Mouse (Mus musculus) urinary bladder, postnatal 10 days (tissue): ENCODE data around the gene Slc10a7.
"Not testable (repeated sequence)": the region's sequence is repeated elsewhere in the genome, so short reads cannot be mapped to it uniquely, and the experiment has no call there.

Experiments used
- DNase-seq: peaks from one replicate; pipeline ENCODE4 v3.0.0; 2022; ENCODE audit warnings: low spot score

The Slc10a7 gene

GRCm38 (mm10) chr8:78509273-78510031 lies at the start of gene Slc10a7:
Gene Slc10a7 (plus strand): TSS chr8:78509346.
- peak; percentile 34 for DNase-seq

DNA sequence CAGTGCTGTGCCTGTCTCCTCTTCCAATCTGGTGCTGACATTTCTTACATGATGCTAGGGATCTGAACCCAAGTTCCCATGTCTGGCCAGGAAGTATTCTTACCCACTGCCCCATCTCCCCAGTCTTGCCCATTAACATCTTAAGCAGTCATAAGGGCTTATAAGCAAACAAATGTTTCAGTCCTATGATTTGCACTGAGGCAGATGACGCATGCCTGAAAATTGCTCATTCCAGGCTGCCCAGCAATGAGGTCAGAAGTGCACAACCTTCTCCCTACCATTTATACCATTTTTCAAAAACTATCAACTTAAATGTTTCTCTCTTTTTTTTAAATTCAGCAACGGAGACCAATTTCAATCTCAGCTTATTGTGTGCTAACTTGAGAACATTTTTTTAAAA lies 45.2 kb upstream of the Slc10a7 start:
- no peak for DNase-seq

GRCm38 (mm10) chr8:78467889-78468288 lies 41.3 kb upstream of the Slc10a7 start:
- DNase-seq, result no peak

DNA sequence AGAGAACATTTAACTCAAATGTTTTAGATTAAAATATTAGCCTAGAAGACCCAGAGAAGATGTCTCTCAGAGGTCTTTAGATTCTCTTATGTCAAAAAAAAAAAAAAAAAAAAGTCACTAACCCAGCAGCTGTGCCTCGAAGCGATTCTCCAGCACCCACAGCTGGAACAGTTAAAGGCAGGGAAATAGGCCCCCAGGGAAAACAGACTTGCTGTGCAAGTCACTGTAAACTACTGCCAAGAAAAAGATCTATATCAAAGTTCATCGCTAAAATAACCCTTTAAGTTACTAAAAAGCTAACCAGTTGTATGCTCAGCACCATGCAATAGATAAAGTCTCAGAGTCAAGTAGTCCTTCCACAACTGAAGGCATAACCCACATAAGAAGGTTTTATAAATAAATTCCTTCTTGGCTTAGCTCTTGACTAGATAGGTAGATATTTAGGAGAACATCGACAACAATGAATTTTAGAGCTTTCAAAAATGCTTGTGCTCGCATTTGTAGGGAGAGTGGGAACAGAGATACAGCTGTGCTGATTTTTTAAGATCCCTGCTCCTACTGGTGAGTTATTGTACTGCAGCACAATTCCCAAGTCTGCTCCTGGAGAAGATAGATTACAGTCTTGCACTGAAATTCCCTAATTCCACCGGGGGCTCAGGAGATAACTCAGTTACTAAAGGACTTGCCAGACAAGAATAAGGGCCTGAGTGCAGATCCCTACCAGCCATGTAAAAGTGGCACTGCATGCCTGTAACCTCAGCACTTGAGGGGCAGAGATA lies 31.9 kb upstream of the Slc10a7 start:
- DNase-seq, result no peak

DNA sequence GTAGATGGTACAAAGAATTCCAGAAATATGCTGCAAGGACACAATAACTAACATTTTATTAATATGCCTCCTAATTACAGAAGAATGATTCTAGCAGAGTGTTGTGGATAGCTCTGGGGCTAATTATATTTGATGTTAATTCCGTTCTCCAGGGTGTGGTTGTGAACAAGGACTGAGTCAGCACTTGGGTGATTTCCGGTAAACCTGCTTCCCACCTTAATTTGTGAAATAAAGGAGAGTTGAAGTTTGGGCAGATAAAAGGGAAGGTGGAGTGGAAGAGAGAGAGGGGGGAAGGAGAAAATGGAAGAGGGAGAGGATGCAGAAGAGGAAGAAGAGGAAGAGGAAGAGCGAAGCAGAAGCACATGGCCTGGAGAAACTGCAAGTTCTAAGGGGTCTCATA lies 19.4 kb upstream of the Slc10a7 start:
- no peak for DNase-seq

- DNase-seq, result no peak
Observed at GRCm38 (mm10) chr8:78493031-78493430, 16.1 kb upstream of the Slc10a7 start.

DNA sequence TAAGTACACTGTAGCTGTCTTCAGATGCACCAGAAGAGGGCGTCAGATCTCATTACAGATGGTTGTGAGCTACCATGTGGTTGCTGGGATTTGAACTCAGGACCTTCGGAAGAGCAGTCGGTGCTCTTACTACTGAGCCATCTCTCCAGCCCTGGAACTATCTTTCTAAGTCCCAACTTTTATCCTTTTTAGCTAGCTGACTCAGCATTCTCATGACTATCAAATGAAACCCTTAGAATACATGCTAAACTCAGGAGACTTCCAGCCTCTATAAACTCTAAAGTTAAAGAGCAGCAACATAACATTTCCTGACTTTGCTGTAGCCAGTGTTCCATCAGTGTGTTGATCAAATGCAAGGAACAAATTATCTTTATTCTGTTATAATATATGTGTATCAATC lies 12.9 kb upstream of the Slc10a7 start:
- not testable (repeated sequence) for DNase-seq

GRCm38 (mm10) chr8:78502706-78503105 lies 6.4 kb upstream of the Slc10a7 start:
- DNase-seq, result no peak

- no peak for DNase-seq
Observed at GRCm38 (mm10) chr8:78507979-78508718, 997 bp upstream of the Slc10a7 start.

DNA sequence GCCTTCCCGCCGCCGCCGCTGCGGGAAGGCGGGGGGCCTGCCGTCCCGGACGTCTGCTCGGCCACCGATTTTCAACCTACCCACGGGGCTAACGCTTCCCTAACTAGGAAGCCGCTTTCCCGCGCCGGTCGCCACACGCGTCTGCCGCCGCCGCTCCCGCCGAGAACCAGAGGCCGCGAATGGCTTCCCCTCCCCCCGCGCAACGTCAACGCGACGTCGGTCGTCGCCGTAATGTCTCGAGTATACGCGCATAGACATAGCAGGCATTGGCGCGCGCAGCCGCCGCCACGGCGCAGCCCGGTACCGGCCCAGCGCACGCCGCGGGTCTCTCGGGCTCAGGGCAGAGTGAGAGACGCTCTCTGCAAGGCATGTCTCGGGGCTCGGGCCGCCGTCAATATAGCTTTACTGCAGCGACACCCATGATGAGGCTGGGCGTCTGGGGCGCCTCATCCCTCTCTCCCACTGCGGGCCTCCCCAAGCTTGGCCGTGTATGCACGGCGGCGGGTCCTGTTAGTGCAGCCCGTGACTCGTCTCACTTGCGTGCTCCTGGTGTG lies 350 bp upstream of the Slc10a7 start, which contains the start of gene Rbmxl1:
TSS of gene Rbmxl1 (minus strand) at position 180 of the 554 bp plus-strand sequence.
- peak; percentile 85 for DNase-seq

DNA sequence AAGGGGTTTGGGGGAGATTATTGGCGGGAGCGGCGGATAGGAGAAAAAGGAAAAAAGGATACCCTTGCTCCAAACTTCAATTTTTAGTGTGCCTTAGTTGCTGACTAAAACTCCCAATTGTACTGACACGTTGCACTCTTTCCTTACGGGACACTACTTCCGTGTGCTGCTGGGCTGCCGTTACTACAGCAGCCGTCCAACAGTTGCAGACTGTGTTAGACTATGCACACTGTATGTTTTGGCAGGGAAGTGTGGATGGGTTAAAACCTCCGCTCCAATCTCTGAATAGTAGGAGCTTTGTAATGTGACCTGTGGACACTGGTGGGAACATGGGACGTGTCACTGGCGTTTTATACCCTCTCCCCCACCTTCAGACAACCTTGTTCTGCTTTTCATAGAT lies 948 bp downstream of the Slc10a7 start:
- DNase-seq, result no peak

DNA sequence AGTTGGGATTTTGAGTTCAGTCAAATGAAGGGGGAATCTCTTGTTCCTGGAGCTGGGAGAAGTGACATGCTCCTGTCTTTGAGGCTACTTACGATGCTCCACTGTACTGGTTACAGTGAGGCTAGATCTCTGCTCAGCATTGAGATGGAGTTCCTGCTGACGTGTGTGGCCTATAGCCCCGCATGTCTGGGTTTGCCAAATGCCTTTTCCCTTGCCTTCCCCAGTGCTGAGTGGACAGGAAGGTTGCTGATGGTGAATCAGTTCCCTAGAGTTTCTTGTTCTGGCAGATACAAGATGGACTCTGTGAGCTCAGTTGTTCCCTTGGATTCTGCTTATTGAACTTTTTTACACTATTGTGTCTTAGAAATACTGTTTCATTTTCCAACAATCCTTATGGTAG lies 1.8 kb downstream of the Slc10a7 start:
- DNase-seq, result no peak

DNA sequence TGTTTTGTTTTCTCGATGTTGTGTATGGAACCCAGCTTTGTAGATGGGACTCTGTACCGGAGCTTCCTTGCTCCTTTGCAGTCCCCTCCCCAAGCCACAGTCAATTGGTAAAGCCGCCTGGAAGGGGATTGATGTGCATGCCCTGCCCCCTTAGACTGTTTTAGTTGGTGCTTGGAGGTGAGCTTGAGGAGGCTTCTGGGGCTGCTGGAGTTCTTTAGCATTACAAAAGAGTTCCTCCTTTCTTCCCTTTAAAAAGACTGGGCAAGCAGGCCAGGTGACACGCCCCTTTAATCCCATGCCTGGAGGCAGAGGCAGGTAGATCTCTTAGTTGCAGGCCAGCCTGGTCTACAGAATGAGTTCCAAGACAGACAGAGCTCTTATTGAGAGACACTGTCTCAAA lies 4.0 kb downstream of the Slc10a7 start:
- DNase-seq, result no peak

- no peak for DNase-seq
Observed at GRCm38 (mm10) chr8:78514706-78515105, 5.6 kb downstream of the Slc10a7 start.

DNA sequence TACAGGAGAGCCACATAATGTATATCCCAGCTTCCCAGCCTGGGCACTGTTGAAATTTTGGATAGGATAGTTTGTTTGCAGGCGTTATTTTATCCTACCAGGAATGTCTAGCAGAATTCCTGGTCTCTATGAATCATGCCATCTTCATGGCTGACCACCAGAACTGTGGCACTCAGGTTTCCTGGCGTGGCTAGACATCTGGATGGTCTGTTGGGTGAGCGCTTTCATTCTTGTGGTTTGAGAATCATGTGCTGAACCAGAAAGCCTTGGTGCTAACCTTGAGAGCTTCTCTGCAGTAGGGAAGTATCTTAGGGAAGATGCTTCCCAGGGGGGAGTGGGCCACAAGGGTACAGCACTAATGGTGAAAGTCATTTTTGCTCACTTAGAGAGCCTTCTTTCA lies 6.0 kb downstream of the Slc10a7 start:
- DNase-seq, result no peak

DNA sequence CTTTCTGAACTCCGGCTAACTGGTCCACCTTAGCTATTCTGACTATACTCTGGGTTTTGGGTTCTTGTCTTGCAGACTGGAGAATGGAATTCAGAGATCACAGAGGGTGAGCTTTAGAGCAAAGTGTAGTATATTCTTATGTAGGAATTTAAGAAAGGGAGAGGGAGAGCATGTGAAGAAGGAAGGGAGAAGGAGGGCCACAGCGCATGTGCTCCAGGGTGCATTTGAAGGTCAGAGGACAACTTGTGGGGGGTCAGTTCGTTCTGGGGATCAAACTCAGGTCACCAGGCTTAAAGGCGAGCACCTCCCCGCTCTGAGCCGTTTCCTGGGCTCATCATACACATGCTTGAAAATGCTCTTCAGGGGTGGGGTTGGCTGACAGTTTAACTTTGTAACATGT lies 24.8 kb downstream of the Slc10a7 start:
- DNase-seq, result no peak

DNA sequence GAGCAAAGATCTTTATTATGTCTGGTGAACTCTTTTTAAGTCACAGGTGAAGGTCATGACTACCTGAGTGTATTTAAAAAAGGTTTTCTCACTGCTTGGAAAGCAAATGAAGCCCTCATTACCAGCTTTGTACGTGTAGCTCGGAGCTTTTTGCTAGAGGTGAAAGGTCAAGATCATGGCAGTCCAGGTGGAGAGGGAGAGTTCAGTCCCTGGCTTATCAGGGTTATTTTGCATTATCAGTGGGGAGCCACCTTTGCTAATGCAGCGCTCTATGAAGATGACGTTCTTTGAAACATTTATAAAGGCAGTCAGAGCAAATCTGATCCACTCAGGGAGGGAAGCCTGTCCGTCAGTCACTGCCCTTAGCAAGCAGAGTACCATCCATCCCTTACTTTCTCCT lies 27.6 kb downstream of the Slc10a7 start:
- no peak for DNase-seq

DNA sequence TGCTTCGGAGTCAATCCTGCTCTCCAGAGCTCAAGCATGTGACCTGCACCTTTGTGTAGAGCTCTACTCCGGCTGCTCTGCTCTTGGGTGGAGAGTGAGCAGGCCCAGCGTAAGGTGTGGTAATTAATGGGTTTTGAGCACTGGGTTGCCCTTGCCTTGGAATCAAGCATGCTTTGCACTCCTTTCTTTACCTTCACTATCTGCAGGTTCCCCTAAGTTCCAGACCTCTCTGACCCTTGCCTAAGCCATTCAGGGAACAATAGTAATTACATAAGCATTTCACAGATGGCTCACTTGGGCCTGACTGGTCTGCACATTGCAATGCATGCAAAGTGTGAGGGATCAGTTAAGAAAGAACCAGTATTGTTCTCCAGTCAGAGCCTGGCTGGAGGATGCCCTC lies 28.6 kb downstream of the Slc10a7 start:
- DNase-seq, result no peak

GRCm38 (mm10) chr8:78542670-78543069 lies 33.5 kb downstream of the Slc10a7 start:
- DNase-seq, result not testable (repeated sequence)

DNA sequence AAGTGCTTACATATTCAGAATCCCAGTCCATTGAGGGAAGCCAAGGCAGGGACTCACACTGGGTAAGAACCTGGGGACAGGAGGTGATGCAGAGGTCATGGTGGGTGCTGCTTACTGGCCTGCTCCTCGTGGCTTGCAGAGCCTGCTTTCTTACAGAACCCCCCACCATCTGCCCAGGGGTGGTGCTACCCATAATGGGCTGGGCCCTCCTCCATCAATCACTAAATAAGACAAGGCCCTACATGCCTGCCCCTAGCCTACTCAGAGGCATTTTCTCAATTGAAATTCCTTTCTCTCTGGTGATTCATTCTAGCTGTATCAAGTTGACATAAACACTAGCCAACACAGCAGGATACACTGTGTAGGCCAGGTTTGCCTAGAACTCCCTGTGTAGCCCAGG lies 34.5 kb downstream of the Slc10a7 start:
- no peak for DNase-seq

- no peak for DNase-seq
Observed at GRCm38 (mm10) chr8:78544545-78544944, 35.4 kb downstream of the Slc10a7 start.

DNA sequence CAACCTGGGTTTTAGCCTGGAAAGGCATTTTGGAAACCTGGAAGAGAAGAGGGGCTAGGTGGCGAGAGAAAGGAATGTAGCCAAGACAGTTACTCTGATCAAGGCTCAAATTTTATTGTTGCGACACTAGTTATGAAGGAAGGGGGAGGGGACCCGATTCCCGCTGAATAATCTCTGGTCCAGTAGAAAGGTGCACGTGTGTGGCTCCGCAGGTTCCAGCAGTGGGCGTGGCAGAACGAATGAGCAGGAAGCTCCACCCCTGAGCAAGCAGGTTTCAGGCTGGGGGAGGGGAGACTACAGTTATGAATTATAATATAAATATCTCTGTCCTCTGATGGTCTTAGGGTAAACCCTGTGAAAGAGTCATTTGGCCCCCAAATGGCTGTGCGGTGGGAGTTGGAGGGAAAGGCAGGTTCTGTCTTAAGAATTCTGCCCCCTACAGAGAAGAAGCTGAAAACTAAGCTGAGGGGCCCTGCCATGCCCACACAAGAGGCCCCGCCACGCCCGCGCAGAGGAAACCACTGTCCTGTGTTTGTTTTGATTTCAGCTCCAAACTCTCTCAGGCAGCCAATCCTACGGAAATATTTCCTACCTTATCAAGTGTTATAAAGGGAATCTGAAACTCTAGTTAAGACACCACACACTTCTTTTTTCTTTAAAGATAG lies 36.1 kb downstream of the Slc10a7 start:
- not testable (repeated sequence) for DNase-seq
